Mouse (Mus musculus): Measurements from ENCODE around the gene Wrap73. TPM values are rescaled to one million over a fixed set of nuclear protein-coding genes. Genes with fewer than 3 reads are reported as not detected.

The Wrap73 gene
- polyA plus RNA-seq, 1 experiment from 2014 or later = 38.6 TPM

DNA sequence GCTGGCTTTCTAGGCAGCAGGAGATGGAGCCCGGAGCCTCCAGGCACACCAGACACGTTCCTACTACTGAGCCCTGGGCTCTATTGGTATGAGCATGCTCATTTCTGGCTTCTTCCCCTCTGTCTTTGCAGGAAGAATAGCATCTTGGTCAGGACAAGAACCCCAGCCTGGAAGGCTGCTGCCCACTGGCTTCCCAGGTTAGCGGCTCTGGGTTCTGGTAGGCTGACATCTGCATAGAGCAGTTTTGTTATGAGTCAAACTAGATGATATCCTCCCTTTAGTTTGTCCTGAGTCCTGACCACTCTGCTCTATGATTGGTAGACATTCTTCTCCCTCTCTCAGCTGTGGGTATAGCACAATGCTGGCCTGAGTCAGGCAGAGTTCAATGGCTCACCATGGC, 14.9 kb upstream of the Wrap73 start:
- ATAC-seq (ENCODE audit: insufficient read depth, low FRiP score) = no peak

DNA sequence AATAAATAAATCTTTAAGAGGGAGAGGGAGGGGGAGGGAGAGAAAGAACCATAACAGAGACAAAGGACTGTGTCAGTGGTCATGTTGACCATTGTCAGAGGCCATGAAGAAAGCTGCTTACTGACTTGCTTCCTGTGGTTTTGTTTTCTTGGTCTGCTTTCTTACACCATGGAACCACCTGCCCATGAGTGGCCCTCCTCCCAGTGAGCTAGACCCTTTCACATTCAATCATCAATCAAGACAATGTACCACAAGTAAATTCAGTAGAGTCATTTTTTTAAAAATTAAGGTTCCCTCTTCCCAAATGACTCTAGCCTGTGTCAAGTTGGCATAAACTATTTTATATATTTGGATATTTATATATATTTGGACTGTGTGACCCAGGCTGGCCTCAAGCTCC, 12.2 kb upstream of the Wrap73 start:
- Histone ChIP-seq H3K4me3 (replicated peaks; ENCODE audit: low read length) (no peak overlapping the region), H3K9me3 (replicated peaks; ENCODE audit: control insufficient read depth, low read length) (no peaks in the 10 kb centered on the region), H3K9ac (ENCODE audit: low read length) (no peak overlapping the region), H3K4me1 (ENCODE audit: control insufficient read depth, insufficient read depth, low read length) (no peaks in the 10 kb centered on the region), H3K36me3 (ENCODE audit: control insufficient read depth, insufficient read depth, low read length) (no peaks in the 10 kb centered on the region), H3K4me2 (ENCODE audit: low read depth, low read length) (no peak overlapping the region), H3K27me3 (ENCODE audit: control insufficient read depth, insufficient read depth, low read length) (no peaks in the 10 kb centered on the region), H3K27ac (ENCODE audit: low read length) (no peak overlapping the region)
- no peak for ATAC-seq (ENCODE audit: insufficient read depth, low FRiP score)

More for the DNA sequence above, 14.9 kb upstream of the Wrap73 start:
- Histone ChIP-seq H3K27me3 (ENCODE audit: control insufficient read depth, insufficient read depth, low read length) (no peaks in the 10 kb centered on the region), H3K27ac (ENCODE audit: low read length) (no peak overlapping the region), H3K4me2 (ENCODE audit: low read depth, low read length) (no peak overlapping the region), H3K4me1 (ENCODE audit: control insufficient read depth, insufficient read depth, low read length) (0 out of 2 replicates have a peak, but pooled peaks cover 4% of the 10 kb centered on the region), H3K9ac (ENCODE audit: low read length) (no peak overlapping the region), H3K36me3 (ENCODE audit: control insufficient read depth, insufficient read depth, low read length) (no peaks in the 10 kb centered on the region), H3K9me3 (replicated peaks; ENCODE audit: control insufficient read depth, low read length) (no peaks in the 10 kb centered on the region), H3K4me3 (replicated peaks; ENCODE audit: low read length) (no peak overlapping the region)
- 69% methylated on average over 3 of the region's 3 CpGs for WGBS

DNA sequence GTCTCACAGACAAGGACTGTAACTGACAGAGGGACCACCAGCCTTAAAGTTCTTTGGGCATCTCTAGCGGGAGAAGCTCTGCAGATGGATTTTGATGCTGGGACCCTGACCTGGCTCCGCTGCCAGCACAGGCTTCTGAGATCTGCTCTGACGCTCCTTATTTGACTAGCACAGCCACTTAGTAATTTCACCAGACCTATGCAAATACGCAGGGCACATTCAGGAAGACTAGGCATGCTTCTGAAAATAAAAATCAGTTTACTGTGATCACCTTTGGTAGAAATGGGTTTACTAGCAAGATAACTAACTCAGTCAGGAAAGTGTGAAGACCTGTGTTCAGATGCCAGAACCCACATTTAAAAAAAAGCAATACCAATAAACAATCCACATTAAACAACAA, 10.3 kb upstream of the Wrap73 start:
- H3K36me3 ChIP-seq (ENCODE audit: control insufficient read depth, insufficient read depth, low read length) = no peaks in the 10 kb centered on the region
- 69% methylated on average over 4 of the region's 4 CpGs for WGBS
- H3K4me1 ChIP-seq (ENCODE audit: control insufficient read depth, insufficient read depth, low read length) = no peaks in the 10 kb centered on the region
- H3K4me3 ChIP-seq (replicated peaks; ENCODE audit: low read length) = no peak overlapping the region
- no peak overlapping the region for H3K27ac ChIP-seq (ENCODE audit: low read length)
- no peaks in the 10 kb centered on the region for H3K9me3 ChIP-seq (replicated peaks; ENCODE audit: control insufficient read depth, low read length)
- no peak overlapping the region for H3K9ac ChIP-seq (ENCODE audit: low read length)
- H3K27me3 ChIP-seq (ENCODE audit: control insufficient read depth, insufficient read depth, low read length) = no peaks in the 10 kb centered on the region
- no peak overlapping the region for H3K4me2 ChIP-seq (ENCODE audit: low read depth, low read length)
- no peak for ATAC-seq (ENCODE audit: insufficient read depth, low FRiP score)

DNA sequence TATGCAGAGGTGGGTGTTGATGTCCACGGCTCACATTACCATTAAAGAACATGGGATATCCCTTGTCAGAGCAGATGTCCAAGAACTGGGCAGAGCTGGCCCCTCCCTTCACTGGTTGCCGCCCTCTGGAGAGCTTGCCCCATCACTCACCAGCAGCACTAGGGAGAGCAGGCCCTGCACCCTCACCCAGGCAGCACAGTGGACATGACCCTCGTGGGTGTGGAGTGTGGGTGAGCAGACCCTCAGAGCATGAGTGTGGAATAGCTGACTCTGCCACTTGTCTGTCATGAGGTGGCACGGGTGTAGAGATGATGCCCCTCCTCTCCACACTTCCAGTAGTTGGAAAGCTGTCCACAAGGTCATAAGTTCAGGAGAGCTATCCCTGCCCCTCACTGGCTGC, 7.4 kb upstream of the Wrap73 start:
- Histone ChIP-seq H3K9ac (ENCODE audit: low read length) (no peak overlapping the region), H3K27ac (ENCODE audit: low read length) (no peak overlapping the region), H3K9me3 (replicated peaks; ENCODE audit: control insufficient read depth, low read length) (no peaks in the 10 kb centered on the region), H3K4me3 (replicated peaks; ENCODE audit: low read length) (no peak overlapping the region), H3K4me2 (ENCODE audit: low read depth, low read length) (no peak overlapping the region), H3K27me3 (ENCODE audit: control insufficient read depth, insufficient read depth, low read length) (peaks cover 26% of the 10 kb centered on the region), H3K36me3 (ENCODE audit: control insufficient read depth, insufficient read depth, low read length) (no peaks in the 10 kb centered on the region), H3K4me1 (ENCODE audit: control insufficient read depth, insufficient read depth, low read length) (peaks cover 5% of the 10 kb centered on the region)
- 57% methylated on average over 4 of the region's 4 CpGs for WGBS
- no peak for ATAC-seq (ENCODE audit: insufficient read depth, low FRiP score)

DNA sequence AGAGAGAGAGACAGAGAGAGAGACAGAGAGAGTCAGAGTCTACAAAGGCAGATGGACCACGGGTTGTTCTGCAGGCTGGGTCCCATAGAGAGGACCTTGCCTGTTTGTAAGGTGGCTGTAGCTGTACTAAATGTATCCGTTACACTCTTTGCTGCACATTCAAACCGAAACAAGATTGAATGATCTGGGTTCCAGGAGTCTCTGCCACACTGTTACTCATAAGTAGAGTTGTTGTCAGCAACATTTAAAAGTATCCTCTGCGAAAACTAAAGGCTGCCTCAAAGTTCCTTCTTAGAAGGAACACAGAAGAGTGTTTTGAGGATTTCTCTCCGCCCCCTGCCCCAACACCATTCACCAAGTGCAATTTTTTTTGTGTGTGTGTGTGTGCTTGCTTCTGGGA, 5.0 kb upstream of the Wrap73 start:
- Histone ChIP-seq H3K4me2 (ENCODE audit: low read depth, low read length) (no peak overlapping the region), H3K4me1 (ENCODE audit: control insufficient read depth, insufficient read depth, low read length) (peaks cover 15% of the 10 kb centered on the region), H3K27me3 (ENCODE audit: control insufficient read depth, insufficient read depth, low read length) (peaks cover 46% of the 10 kb centered on the region), H3K4me3 (replicated peaks; ENCODE audit: low read length) (no peak overlapping the region), H3K9me3 (replicated peaks; ENCODE audit: control insufficient read depth, low read length) (no peaks in the 10 kb centered on the region), H3K9ac (ENCODE audit: low read length) (no peak overlapping the region), H3K27ac (ENCODE audit: low read length) (no peak overlapping the region), H3K36me3 (ENCODE audit: control insufficient read depth, insufficient read depth, low read length) (no peaks in the 10 kb centered on the region)
- WGBS = 62% methylated on average over 5 of the region's 5 CpGs
- ATAC-seq (ENCODE audit: insufficient read depth, low FRiP score) = no peak

DNA sequence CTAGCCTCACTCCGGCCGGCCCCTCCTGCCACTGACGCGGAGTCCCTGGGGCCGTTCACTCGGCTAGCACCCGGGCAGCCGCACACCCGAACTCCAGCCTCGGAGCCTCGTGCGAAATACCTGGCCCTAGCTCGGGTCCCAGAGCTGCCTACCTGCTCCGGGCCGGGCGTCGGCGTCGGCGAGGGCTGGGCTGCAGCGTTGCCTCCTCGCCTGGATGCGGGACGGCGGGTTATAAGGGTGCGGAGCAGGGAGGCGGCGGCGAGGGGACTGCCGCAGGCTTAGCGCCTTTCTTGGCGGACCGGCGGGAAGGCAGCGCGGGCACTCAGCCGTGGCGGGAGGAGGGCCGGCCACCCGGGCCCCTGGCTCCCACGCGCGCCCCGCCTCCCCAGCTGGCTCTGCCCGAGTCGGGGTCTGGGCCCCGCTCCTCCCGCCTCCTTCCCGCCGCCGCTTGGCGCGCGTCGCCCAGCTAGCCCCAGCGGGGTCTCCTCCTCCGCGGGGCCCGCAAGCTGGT, 2.4 kb upstream of the Wrap73 start:
- H3K9me3 ChIP-seq (replicated peaks; ENCODE audit: control insufficient read depth, low read length) = no peaks in the 10 kb centered on the region
- H3K9ac ChIP-seq (ENCODE audit: low read length) = peak overlapping the region; percentile 70
- H3K27me3 ChIP-seq (ENCODE audit: control insufficient read depth, insufficient read depth, low read length) = peaks cover 46% of the 10 kb centered on the region
- H3K4me2 ChIP-seq (ENCODE audit: low read depth, low read length) = peak overlapping the region; percentile 95
- no peaks in the 10 kb centered on the region for H3K36me3 ChIP-seq (ENCODE audit: control insufficient read depth, insufficient read depth, low read length)
- H3K4me3 ChIP-seq (replicated peaks; ENCODE audit: low read length) = peak overlapping the region; percentile 54
- under 1% methylated on average over 58 of the region's 59 CpGs for WGBS
- no peak for ATAC-seq (ENCODE audit: insufficient read depth, low FRiP score)
- H3K4me1 ChIP-seq (ENCODE audit: control insufficient read depth, insufficient read depth, low read length) = peaks cover 26% of the 10 kb centered on the region
- H3K27ac ChIP-seq (ENCODE audit: low read length) = no peak overlapping the region

DNA sequence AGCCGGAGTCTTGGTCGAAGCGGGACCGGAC, 2.2 kb upstream of the Wrap73 start, which contains the start of gene Trp73:
Gene Trp73, minus strand, starts transcription at position 27 of the 31 bp plus-strand sequence.
- peaks cover 46% of the 10 kb centered on the region for H3K27me3 ChIP-seq (ENCODE audit: control insufficient read depth, insufficient read depth, low read length)
- 0% methylated on average over 3 of the region's 4 CpGs for WGBS

DNA sequence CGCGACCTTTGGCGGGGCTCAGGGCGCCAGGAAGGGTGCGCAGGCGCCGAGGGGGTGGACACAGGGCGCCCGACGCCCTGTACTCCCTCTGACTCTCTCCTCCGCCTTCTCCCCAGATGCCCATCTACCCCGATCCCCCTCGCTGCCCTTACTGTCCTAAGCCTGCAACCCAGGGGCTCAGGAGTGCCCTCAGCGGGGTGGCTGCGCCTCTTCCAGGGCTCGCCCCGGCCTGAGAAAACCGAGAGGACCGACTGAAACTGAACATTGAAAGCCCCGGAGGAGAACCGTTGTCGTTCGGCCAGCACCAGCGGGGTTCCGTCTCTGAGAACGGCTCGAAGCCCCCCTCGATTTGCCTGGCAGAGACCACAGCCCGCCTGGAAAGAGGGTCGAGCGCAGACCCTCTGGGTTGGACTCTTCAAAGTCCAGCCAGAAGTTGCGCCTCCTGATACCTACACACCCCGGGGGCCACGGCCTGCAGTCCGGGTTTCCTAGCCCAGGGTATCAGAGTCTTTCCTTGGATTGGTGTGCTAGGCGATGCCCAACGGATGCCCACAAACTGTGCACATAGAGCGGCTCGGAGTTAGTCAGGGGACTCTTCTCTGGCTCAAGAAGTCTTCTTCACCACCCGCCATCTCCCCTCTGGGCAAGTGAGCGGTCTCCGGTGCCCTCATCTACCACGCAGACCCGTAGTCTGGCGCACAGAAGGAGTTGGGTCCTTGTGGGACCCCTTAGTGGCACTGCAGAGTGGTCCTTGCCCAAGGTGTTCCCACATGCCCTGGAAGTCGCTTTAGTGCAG, 1.8 kb upstream of the Wrap73 start:
- Histone ChIP-seq H3K4me1 (ENCODE audit: control insufficient read depth, insufficient read depth, low read length) (peaks cover 26% of the 10 kb centered on the region), H3K36me3 (ENCODE audit: control insufficient read depth, insufficient read depth, low read length) (no peaks in the 10 kb centered on the region), H3K4me2 (ENCODE audit: low read depth, low read length) (peak overlapping the region; percentile 95), H3K9ac (ENCODE audit: low read length) (peak overlapping the region; percentile 70), H3K9me3 (replicated peaks; ENCODE audit: control insufficient read depth, low read length) (no peaks in the 10 kb centered on the region), H3K27me3 (ENCODE audit: control insufficient read depth, insufficient read depth, low read length) (peaks cover 46% of the 10 kb centered on the region), H3K4me3 (replicated peaks; ENCODE audit: low read length) (peak overlapping the region; percentile 54), H3K27ac (ENCODE audit: low read length) (no peak overlapping the region)
- 3% methylated on average over 46 of the region's 46 CpGs for WGBS
- ATAC-seq (ENCODE audit: insufficient read depth, low FRiP score) = no peak

More for the DNA sequence above, 2.2 kb upstream of the Wrap73 start, which contains the start of gene Trp73:
- H3K4me2 ChIP-seq (ENCODE audit: low read depth, low read length) = peak within 1 kb of the TSS; percentile 95
- peak within 1 kb of the TSS; percentile 54 for H3K4me3 ChIP-seq (replicated peaks; ENCODE audit: low read length)
- H3K27ac ChIP-seq (ENCODE audit: low read length) = no peak within 1 kb of the TSS
- H3K4me1 ChIP-seq (ENCODE audit: control insufficient read depth, insufficient read depth, low read length) = peaks cover 26% of the 10 kb centered on the region
- H3K9me3 ChIP-seq (replicated peaks; ENCODE audit: control insufficient read depth, low read length) = no peaks in the 10 kb centered on the region
- no peak for ATAC-seq (ENCODE audit: insufficient read depth, low FRiP score)
- H3K36me3 ChIP-seq (ENCODE audit: control insufficient read depth, insufficient read depth, low read length) = no peaks in the 10 kb centered on the region
- H3K9ac ChIP-seq (ENCODE audit: low read length) = peak within 1 kb of the TSS; percentile 70

DNA sequence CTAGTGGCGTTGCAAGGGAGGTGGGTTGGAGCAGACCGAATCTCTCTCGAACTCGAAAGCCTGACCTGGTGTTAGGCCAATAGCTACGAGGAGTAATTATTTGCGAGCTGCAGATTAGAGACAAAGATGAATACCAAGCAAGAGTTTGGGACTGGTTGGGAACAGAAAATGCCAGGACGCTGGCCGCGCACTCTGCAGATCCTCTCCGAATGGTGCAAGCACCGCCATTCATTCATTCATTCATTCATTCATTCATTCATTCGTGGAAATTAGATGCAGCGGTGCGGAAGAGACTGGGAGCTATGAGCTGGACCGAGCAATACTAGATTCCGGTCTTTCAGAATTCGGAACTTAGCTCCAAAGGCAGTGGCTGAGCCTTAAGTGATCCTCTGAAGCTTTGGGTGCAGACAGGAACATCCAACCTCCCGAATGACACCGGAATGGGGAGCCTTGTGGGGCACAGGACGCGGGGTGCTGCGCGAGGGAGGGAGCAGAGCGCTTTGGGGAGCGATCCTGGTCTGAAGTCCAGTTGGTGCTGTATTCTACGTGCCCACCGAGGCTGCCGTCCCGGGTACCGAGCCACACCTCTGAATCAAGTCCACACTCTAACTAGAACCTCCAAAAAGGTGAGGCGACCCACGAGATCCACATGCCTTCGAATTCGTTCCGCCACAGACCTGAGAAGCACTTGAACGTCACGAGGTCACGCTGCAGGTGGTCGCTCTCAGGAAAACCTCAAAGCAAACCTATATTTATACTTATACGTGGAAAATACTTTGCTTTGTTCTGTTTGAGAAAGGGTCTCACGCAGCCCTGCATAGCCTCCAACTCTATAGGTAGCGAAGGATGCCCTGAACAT, 934 bp upstream of the Wrap73 start:
- Histone ChIP-seq H3K36me3 (ENCODE audit: control insufficient read depth, insufficient read depth, low read length) (no peaks in the 10 kb centered on the region), H3K4me3 (replicated peaks; ENCODE audit: low read length) (peak overlapping the region; percentile 54), H3K4me2 (ENCODE audit: low read depth, low read length) (peak overlapping the region; percentile 95), H3K4me1 (ENCODE audit: control insufficient read depth, insufficient read depth, low read length) (peaks cover 26% of the 10 kb centered on the region), H3K27me3 (ENCODE audit: control insufficient read depth, insufficient read depth, low read length) (peaks cover 46% of the 10 kb centered on the region), H3K9me3 (replicated peaks; ENCODE audit: control insufficient read depth, low read length) (no peaks in the 10 kb centered on the region), H3K9ac (ENCODE audit: low read length) (no peak overlapping the region), H3K27ac (ENCODE audit: low read length) (no peak overlapping the region)
- 2% methylated on average over 42 of the region's 42 CpGs for WGBS
- ATAC-seq (ENCODE audit: insufficient read depth, low FRiP score) = no peak
